Mouse (Mus musculus) embryo, embryonic 9.5 days (tissue): Measurements from ENCODE around the gene Jph2.

Experiments used
- DNase-seq: peaks from one replicate; pipeline ENCODE4 v3.0.0-alpha.2; 2017; ENCODE audit errors: extremely low spot score

Jph2 gene

DNA sequence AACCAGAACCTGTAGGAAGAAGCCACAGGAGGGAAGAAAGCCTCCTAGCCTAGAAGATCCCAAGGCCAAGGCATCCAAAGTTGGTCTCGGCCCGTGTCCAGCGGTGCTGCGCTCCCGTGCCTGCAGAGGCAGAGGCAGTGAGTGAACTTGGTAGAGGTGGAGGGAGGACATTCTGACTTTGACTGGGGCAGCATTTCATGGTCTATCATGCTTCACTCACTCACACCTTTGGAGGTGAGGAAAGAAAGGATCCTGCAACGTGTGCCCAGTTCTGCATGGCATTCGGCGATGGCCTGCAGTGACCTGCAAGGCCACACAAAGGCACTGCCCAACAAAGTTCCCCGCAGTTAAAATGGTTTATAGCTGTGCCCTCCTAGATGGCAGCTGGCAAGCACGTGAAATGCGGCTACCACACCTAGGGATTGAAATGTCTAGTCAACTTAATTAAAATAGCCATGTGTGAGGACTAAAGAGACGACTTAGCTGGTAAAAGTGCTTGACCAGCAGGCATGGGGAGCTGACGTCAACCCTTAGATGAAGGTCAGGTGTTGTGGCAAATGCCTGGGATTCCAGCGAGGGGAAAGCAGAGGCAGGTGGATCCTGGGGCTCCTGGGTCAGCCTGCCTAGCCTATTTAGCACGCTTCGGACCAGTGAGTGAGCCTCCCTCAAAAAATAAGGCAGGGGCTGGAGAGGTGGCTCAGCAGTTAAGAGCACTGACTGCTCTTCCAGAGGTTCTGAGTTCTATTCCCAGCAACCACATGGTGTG is 36.8 kb downstream of the Jph2 start:
- no peak for DNase-seq

DNA sequence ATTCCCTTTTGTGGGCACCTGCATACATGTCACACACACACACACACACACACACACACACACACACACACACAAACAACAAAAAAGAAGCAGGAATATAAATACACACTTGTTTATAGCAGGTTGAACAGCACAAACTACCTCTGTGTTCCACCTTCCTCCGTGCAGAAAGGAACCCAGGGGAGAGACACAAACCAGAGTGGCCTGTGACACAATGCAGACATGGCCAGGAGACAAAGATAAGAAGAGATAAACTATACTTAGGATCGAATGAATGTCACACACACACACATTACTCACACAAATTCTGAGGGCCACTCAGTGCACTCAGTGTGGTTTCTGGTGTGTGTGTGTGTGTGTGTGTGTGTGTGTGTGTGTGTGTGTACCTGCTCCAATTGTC is 38.5 kb downstream of the Jph2 start:
- DNase-seq: no peak

DNA sequence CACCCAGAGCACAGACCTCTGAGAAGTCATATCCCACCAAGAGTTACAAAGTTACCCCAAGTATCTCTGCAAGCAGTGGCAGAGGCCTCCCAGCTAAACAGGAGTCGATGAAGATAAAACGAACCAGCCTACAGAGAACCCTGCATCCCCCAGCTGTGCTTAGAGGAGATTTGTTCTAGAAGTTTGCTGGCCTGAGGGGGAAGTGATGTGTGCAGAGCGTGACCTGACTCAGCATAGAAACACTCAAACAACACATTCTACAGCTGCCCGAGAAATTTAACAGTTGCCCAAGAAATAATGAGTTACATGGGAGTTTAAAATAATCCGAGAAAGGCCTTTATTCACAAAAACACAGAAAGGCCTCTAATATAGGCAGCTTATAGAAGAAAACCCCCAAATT is 39.1 kb downstream of the Jph2 start:
- DNase-seq: no peak

GRCm38 (mm10) chr2:163356113-163356840 is 41.5 kb downstream of the Jph2 start:
- no peak for DNase-seq

GRCm38 (mm10) chr2:163355666-163356065 is 42.1 kb downstream of the Jph2 start:
- no peak for DNase-seq

GRCm38 (mm10) chr2:163353731-163354130 is 44.1 kb downstream of the Jph2 start:
- DNase-seq: peak; percentile 11

DNA sequence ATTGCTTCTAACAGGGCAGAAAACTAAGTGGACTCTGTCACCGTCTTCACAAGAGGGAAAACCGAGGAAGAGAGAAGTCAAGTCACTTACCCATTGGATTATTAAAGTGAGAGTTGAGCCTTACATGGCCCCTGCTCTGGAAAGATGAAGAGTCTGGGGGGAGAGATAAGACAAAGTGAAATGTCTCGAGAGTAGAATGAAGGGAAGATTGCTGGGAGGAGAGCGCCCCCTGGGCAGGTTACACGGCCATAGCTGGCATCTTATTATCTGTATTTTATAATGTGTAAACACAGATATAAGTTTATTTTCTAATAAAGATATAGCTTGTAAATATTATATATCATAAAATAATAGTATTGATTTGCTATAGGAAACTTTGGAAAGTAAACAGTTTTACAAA is 47.4 kb downstream of the Jph2 start:
- no peak for DNase-seq

DNA sequence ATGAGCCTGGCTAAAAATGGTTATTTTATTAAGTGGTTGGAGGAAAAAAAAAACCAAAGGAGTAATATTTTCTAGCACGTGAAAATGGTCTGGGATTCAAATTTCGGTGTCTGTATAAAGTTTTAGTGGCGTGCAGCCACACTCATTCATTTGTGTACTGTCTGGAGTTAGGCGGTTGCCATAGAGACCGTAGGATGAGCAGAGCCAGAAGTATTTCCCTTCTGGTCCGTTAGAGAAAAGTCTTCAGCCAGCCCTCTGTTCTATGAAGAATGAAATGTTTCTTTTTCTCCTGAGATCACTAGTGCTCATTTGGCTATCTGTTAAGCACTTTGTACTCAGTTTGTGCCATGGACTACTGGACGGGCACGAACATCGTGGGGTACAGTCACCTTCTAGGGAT is 48.4 kb downstream of the Jph2 start:
- no peak for DNase-seq

- DNase-seq: no peak
Observed at GRCm38 (mm10) chr2:163348677-163349076, 49.1 kb downstream of the Jph2 start.

- no peak for DNase-seq
Observed at GRCm38 (mm10) chr2:163347517-163348184, 50.1 kb downstream of the Jph2 start.

GRCm38 (mm10) chr2:163346497-163346896 is 51.3 kb downstream of the Jph2 start:
- DNase-seq: no peak

DNA sequence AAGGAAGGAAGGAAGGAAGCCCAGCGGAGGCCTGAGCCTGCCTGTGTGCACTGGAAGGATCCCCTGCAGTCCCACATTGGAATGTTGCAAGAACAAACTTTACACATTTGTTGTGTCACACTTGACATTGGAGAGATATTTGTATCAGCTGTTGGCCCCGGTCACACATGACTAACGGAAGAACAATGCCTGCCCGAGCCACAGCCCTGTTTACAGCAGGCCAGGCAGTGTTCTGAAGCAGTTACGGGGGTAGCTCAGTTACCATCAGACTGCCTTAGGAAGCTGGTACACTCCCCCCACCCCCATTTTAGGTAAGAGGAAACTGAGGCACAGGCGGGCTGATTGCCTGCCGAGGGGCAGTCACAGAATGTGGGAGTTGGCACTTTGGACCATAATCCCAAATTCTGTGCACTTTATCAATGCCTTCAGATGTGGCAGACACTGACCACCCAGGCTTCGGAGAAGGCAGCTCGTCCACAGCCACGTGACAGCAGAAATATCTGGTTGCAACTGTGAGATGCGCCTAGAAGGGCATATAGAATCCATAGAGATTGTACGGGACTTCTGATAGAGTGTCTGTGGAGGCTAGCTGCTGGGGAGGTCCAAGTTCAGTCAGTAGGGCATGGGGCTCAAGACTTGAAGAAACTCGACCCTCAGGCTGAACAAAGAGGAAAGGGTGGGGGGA is 52.7 kb downstream of the Jph2 start:
- DNase-seq: no peak

- DNase-seq: peak; percentile 30
Observed at GRCm38 (mm10) chr2:163343671-163344070, 54.1 kb downstream of the Jph2 start.

DNA sequence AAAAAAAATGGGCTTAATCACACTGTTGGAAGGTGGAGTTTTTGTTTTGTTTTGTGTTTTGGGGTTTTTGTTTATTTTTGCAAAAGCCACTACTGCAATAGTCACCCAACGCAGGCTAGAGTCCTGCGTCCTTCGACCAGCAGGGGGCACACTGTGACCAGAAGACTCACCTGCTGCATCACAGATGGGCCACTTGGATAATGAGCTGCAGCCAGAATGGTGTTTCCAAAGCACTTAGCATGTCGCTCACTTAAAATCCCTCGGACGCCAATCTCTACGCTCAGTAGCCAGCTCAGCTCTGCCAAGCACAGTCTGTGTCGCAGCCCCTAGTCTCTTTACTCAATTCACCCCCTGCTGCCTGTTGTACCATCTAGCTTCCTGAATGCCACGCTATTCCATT is 57.5 kb downstream of the Jph2 start:
- DNase-seq: peak; percentile 70

GRCm38 (mm10) chr2:163332368-163333055 is 65.3 kb downstream of the Jph2 start:
- DNase-seq: no peak

DNA sequence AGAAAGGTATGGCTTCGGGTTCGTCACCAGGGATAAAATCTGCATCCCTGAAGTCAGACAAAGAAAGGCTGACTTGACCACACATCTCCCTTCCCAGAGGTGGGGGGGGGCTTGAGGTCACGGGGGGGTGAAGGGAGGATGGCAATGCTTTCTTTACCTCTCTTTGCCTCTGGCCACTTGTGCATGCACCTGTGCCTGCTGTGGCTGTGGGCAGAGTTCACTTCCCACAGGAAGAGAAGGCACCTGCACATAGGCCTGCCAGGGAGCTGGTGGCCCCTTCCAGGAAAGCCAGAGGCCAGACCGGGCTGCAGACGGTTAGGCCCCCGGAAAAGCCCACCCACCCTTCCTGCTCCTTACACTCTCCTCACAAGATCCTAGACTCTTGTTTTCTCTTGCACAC is 66.4 kb downstream of the Jph2 start:
- DNase-seq: no peak

DNA sequence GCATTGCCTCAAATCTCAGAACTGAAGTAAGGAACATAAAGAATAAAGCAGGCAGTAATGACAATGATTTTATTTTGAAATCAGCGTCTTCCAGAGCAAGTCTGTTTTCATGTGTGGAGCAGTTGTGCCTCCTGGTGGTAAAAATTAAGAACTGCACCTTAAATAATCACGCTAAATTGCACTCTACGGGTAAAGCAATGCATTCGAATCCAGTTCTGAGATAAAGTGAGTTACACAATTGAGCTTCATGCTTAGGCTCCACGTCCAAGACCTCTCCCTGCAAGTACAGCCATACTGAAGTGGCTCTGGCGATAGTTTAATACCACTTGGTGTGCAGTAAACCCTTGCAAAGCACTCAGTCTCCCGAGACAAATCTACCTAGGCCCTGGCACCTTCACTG is 67.1 kb downstream of the Jph2 start:
- DNase-seq: peak; percentile 60

- no peak for DNase-seq
Observed at GRCm38 (mm10) chr2:163323163-163323562, 74.6 kb downstream of the Jph2 start.

DNA sequence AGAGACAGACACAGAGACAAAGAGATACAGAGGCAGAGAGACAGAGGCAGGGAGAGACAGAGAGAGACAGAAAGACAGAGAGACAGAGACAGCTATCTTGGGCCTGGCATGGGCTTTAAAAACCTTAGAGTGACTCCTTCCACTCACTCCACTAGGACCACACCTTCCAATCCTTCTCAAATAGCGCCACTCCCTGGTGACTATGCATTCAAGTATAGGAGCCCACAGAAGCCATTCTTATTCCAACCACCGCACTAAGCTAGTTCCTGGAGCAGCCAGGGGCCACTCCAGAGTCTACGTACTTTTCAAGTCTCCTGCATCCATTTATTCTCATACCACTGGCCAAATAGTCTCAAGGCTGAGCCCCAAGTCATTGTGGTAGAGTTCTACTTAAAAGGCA is 79.0 kb downstream of the Jph2 start:
- no peak for DNase-seq

- DNase-seq: no peak
Observed at GRCm38 (mm10) chr2:163317281-163317680, 80.5 kb downstream of the Jph2 start.

DNA sequence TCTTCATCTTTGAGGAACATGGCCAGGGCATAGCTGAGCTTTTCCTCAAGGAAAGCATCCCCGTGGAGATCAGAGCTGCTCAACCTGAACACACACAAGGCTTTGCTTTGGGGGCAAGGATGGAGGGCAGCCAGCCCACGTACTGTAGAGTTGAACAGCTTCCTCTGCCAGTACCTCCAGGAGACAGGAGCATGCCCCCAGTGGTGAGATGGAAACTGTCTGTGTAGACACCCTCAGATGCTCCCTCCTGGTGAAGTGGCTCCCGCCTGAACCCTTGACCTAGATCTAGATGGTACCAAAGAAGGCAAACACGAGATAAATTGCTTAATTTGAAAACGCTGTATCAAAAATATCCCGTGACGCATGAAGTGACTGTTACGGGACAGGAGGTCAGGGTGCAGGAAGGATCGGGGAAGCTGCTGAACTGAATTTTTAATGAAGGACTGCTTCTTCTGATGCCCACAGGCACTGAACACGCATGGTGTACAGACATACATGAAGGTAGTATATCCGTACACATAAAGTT is 87.6 kb downstream of the Jph2 start:
- DNase-seq: no peak
